Mouse (Mus musculus) stomach, embryonic 16.5 days (tissue): ENCODE data around the gene Elp5. TPM values are rescaled to one million over a fixed set of nuclear protein-coding genes. Genes with fewer than 3 reads are reported as not detected.

Experiments
- ATAC-seq: fragments of 200-750 bp; cut with Nextera tagmentation; 2 replicates; pipeline ENCODE4 v1.8.0; 2017; ENCODE audit warnings: moderate number of reproducible peaks, moderate TSS enrichment; ENCODE audit not compliant: insufficient read depth, low FRiP score
- H3K27ac ChIP-seq: fragments of 300-500 bp; sonication (generic); 2 replicates; pipeline ENCODE4 v1.5.1; 2014; ENCODE audit warnings: low read length
- H3K27me3 ChIP-seq: fragments of 300-500 bp; sonication (generic); 2 replicates; pipeline ENCODE4 v1.6.1; 2014; ENCODE audit warnings: low read length, control low read depth, mixed read lengths; ENCODE audit not compliant: control insufficient read depth, insufficient read depth
- H3K36me3 ChIP-seq: fragments of 300-500 bp; sonication (generic); 2 replicates; pipeline ENCODE4 v1.6.1; 2014; ENCODE audit warnings: low read length; ENCODE audit not compliant: control insufficient read depth, insufficient read depth
- H3K4me1 ChIP-seq: fragments of 300-500 bp; sonication (generic); 2 replicates; pipeline ENCODE4 v1.6.1; 2014; ENCODE audit warnings: low read length, control low read depth, mixed read lengths; ENCODE audit not compliant: control insufficient read depth, insufficient read depth
- H3K4me2 ChIP-seq: fragments of 300-500 bp; sonication (generic); 2 replicates; pipeline ENCODE4 v1.6.1; 2014; ENCODE audit warnings: low read depth, low read length, mixed read lengths
- H3K4me3 ChIP-seq: fragments of 300-500 bp; sonication (generic); replicated peaks from 2 replicates; pipeline ENCODE4 v1.5.1; 2014; ENCODE audit warnings: mild to moderate bottlenecking, low read length
- H3K9ac ChIP-seq: fragments of 300-500 bp; sonication (generic); 2 replicates; pipeline ENCODE4 v1.6.1; 2014; ENCODE audit warnings: low read length
- H3K9me3 ChIP-seq: fragments of 300-500 bp; sonication (generic); replicated peaks from 2 replicates; pipeline ENCODE4 v1.6.1; 2016; ENCODE audit warnings: low read length, control low read depth; ENCODE audit not compliant: control insufficient read depth
- WGBS: fragments of 180-500 bp; shearing (Covaris S2); extraction: QIAGEN DNeasy Blood & Tissue Kit; methylation state at CpG from one replicate; pipeline ENCODE4 v1.1.7; 2014; 5-methylcytosine and 5-hydroxymethylcytosine counted together
- polyA plus RNA-seq: library from polyadenylated mRNA; unstranded; fragments of >200 nt; fragmentation: Nextera tagmentation; extraction: Ambion mirVana; gene quantifications from 2 replicates; pipeline ENCODE4 v1.2.1, GENCODE M21; 2015

Gene Elp5
- polyA plus RNA-seq, 1 experiment from 2014 or later, result 102 TPM

- Histone ChIP-seq H3K9me3 (no peaks in the 10 kb centered on the region), H3K4me3 (peak overlapping the region; percentile 75), H3K27me3 (no peaks in the 10 kb centered on the region), H3K4me2 (peak overlapping the region; percentile 58), H3K36me3 (peaks cover 16% of the 10 kb centered on the region), H3K4me1 (peaks cover 28% of the 10 kb centered on the region), H3K27ac (peak overlapping the region; percentile 99), H3K9ac (peak overlapping the region; percentile 89)
- ATAC-seq, result peak; percentile 6; the same call in 1 of the 2 replicates
- WGBS, result under 1% methylated on average over 59 of the region's 66 CpGs
Measured at GRCm38 (mm10) chr11:69996161-69997061, 14.1 kb upstream of the Elp5 start.

DNA sequence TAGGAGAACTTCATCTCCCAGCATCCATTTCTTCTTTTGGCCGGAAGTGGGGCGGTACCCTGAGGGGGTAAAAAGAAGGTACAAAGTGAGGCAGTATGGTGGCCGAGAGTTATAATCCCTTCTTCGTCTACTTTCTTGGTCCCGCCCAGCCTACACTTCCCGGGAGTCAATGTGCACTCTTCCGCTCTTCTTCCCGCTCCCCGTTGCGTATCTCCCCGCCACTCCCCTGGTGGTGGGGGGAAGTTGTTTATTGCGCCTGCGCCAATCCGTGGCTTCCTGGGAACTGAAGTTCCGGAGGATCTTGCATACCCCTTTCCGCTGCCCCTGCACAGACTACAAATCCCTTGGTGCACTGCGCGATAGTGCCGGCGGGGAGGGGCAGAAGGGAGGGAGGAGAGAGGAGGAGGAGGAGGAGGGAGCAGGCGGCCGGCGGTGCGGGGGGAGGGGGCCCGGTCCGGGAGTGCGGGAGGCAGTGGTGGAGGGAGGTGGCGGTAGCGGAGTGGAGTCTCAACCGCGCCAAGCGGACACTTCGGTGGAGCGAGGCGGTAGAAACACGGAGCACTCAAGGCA, 13.2 kb upstream of the Elp5 start, which contains the start of gene Phf23:
Phf23 (plus strand) TSS at position 387 of the 570 bp plus-strand sequence.
- Histone ChIP-seq H3K9ac (peak within 1 kb of the TSS; percentile 89), H3K36me3 (peaks cover 16% of the 10 kb centered on the region), H3K4me1 (peaks cover 27% of the 10 kb centered on the region), H3K4me3 (peak within 1 kb of the TSS; percentile 75), H3K27ac (peak within 1 kb of the TSS; percentile 99), H3K4me2 (peak within 1 kb of the TSS; percentile 58), H3K9me3 (no peaks in the 10 kb centered on the region), H3K27me3 (no peaks in the 10 kb centered on the region)
- WGBS, result under 1% methylated on average over 36 of the region's 36 CpGs
- ATAC-seq, result peak; percentile 86

GRCm38 (mm10) chr11:69994401-69995090, 12.2 kb upstream of the Elp5 start:
- 77% methylated on average over 11 of the region's 11 CpGs for WGBS
- ATAC-seq, result no peak
- Histone ChIP-seq H3K9me3 (no peaks in the 10 kb centered on the region), H3K4me2 (peak overlapping the region; percentile 45), H3K4me1 (peaks cover 28% of the 10 kb centered on the region), H3K9ac (no peak overlapping the region), H3K27ac (no peak overlapping the region), H3K27me3 (no peaks in the 10 kb centered on the region), H3K36me3 (peaks cover 17% of the 10 kb centered on the region), H3K4me3 (peak overlapping the region; percentile 75)

DNA sequence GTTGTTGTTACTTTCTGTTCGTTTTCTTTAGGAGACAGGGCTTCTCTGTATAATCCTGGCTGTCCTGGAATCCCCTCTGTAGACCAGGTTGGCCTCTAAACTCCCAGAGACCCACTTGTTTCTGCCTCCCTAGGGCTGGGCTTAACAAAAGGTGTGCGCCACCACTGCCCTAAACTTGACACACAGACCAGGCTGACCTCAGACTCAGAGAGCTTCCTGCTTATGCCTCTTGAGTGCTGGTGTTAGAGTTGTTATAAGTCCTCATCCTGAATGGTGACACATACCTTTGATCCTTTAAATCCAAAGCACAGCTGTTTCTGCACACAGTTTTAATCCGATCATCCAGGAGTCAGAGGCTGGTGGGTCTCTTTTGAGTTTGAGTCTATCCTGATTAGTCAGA, 10.6 kb upstream of the Elp5 start:
- Histone ChIP-seq H3K27me3 (no peaks in the 10 kb centered on the region), H3K9me3 (no peaks in the 10 kb centered on the region), H3K36me3 (peaks cover 26% of the 10 kb centered on the region), H3K27ac (no peak overlapping the region), H3K4me2 (peak overlapping the region; percentile 73), H3K4me3 (peak overlapping the region; percentile 96; the same call in 1 of the 2 replicates), H3K9ac (peak overlapping the region; percentile 98), H3K4me1 (peaks cover 27% of the 10 kb centered on the region)
- ATAC-seq, result no peak
- 85% methylated on average over 3 of the region's 3 CpGs for WGBS

DNA sequence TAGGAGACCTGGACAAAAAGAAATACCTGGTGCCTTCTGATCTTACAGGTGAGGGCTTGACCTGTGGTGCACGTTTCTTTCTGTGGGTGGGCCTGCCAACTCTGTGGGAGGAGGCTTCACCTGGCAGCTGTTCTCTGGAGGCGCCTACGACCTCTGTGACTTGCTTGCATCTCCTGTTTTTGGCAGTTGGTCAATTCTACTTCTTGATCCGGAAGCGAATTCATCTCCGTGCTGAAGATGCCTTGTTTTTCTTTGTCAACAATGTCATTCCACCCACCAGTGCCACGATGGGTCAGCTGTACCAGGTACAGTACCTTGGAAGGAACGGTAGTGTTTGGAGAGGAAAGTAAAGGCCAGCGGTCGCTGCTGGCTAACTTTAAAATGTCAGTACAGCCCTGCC, 10.1 kb upstream of the Elp5 start:
- Histone ChIP-seq H3K4me2 (peak overlapping the region; percentile 73), H3K27ac (no peak overlapping the region), H3K4me3 (peak overlapping the region; percentile 96), H3K4me1 (peaks cover 24% of the 10 kb centered on the region), H3K9me3 (no peaks in the 10 kb centered on the region), H3K36me3 (peaks cover 26% of the 10 kb centered on the region), H3K27me3 (no peaks in the 10 kb centered on the region), H3K9ac (peak overlapping the region; percentile 98)
- ATAC-seq, result no peak
- WGBS, result 74% methylated on average over 10 of the region's 10 CpGs

DNA sequence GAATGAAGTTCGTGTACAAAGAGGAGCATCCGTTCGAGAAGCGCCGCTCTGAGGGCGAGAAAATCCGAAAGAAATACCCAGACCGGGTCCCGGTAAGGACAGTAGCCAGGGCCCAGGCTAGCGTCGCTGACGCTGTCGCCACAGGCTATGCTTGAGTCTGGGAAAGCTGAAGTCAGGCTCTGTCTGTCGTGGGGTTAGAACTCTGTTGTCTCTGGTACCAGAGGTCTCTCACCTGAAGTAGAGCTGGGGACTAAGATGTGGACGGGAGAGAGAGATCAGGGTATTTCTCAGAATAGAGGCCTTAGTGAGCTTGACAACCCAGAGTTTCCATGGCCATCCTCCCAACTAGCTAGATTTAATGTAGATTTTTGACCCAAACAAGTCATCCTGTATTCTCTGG, 9.4 kb upstream of the Elp5 start:
- WGBS, result under 1% methylated on average over 15 of the region's 15 CpGs

DNA sequence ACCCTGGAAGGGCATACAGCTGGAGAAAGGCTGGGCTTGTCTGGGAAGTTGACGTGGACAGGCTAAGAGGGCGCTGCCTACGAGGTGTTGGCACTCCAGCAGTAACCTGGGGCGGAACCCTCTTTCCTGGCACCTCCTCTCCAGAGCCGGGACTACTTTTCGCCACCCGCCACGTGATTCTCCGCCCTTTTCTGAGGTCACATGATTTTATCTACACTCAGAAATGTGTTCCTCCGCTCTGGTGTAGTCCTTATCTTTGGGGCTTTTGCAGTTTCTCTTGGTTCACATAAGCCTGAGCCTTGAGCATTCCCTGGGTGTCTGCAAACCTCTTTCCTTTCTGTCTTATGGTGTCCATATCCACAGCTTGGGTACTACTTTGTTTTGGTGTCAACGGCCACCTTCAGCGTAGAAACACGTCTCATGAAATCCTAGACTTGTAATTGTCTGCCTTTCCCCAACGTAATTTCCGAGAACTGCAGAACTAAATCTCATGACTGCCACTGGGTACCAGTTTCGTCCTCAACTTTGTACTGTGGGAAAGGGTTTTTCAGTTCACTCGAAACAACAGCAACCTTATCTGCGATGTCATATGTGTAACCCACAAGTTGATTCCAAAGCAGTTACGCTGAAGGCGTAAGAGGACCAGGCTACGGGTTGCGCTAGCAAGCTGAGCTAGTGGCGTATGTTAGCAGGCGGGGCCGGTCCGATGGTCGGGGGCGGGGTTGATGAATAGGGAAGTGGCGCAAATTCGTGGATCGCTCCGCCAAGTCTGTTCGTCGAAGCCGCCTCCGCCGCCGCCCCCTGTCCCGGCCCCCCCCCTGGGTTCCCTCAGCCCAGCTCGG, 8.8 kb upstream of the Elp5 start, which contains the start of gene Gabarap:
Gabarap (plus strand) TSS at position 294 of the 842 bp plus-strand sequence.
- Histone ChIP-seq H3K4me3 (peak within 1 kb of the TSS; percentile 96), H3K27ac (peak within 1 kb of the TSS; percentile 96), H3K4me2 (peak within 1 kb of the TSS; percentile 73), H3K9me3 (no peaks in the 10 kb centered on the region), H3K27me3 (no peaks in the 10 kb centered on the region), H3K9ac (peak within 1 kb of the TSS; percentile 98), H3K4me1 (peaks cover 24% of the 10 kb centered on the region), H3K36me3 (peaks cover 28% of the 10 kb centered on the region)
- under 1% methylated on average over 40 of the region's 40 CpGs for WGBS
- peak; percentile 75 for ATAC-seq

More for the DNA sequence above, 9.4 kb upstream of the Elp5 start:
- Histone ChIP-seq H3K36me3 (peaks cover 28% of the 10 kb centered on the region), H3K4me2 (peak overlapping the region; percentile 73), H3K4me1 (peaks cover 24% of the 10 kb centered on the region), H3K9ac (peak overlapping the region; percentile 98), H3K9me3 (no peaks in the 10 kb centered on the region), H3K27ac (peak overlapping the region; percentile 96), H3K27me3 (no peaks in the 10 kb centered on the region), H3K4me3 (peak overlapping the region; percentile 96)
- no peak for ATAC-seq

DNA sequence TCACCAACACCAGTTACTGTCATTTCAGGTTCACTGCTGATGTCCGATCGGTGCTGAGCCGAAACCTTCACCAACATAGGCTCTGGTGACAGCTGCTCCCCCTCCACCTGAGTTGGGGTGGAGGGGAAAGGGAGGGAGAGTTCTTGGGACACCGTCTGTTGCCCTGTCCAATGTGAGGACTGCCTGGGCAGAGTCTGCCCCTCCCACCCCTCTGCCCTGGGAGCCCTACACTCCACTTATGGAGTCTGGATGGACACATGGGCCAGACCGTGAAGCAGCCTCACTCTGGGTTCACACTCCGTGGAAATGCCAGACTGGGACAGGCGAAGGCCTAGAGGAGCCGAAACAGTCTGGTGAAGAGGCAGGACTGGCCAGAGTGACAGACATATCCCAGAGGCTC, 7.6 kb upstream of the Elp5 start:
- Histone ChIP-seq H3K36me3 (peaks cover 32% of the 10 kb centered on the region), H3K27ac (peak overlapping the region; percentile 96), H3K9me3 (no peaks in the 10 kb centered on the region), H3K4me3 (no peak overlapping the region), H3K4me1 (peaks cover 22% of the 10 kb centered on the region), H3K4me2 (no peak overlapping the region), H3K27me3 (no peaks in the 10 kb centered on the region), H3K9ac (no peak overlapping the region)
- WGBS, result 92% methylated on average over 8 of the region's 8 CpGs
- no peak for ATAC-seq
